Mouse (Mus musculus) testis, adult 10 weeks (tissue): ENCODE measurements around the gene Cnot8. TPM values are rescaled to one million over a fixed set of nuclear protein-coding genes. Genes with fewer than 3 reads are reported as not detected.

Source experiments
- polyA plus RNA-seq: library from polyadenylated mRNA; stranded (reverse); fragments of 350-450 nt; fragmentation: Illumina TruSeq; extraction: RNeasy Lipid Tissue Mini Kit (QIAGEN cat#74804); gene quantifications from one replicate; pipeline ENCODE4 v1.2.3, GENCODE M21; 2014; ENCODE audit warnings: low read depth, low replicate concordance

Gene Cnot8
- 13.3 TPM for polyA plus RNA-seq

DNA sequence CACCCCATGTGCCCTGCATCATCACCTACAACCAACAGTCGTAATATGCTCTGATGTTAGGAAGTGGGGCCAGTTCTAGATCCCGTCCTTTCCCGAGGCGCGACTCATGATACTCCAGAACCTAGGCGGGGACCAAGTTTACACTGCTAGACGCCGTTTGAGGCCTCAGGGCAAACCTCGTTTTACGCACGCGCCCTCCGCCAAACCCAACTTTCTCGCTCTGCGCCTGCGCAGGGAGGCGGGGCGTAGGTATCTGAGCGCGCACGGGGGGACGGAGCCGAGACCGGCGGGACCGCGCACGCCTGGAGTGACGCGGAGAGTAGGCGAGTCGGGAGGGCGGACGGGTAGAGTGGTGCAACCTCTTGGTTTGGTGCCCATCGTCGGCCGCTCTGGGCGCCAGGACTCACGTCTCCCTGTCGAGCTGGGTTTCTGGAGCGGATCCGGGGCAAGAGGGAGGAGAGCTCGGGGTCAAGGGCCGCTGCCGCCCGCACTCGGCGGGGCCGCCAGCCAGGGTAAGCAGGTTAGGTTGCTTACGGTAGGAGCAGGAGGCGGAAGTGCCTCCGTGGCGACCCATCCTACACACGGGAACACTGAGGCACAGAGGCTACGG is at the start of gene Cnot8:
TSS of gene Cnot8 (plus strand) at position 457 of the 610 bp plus-strand sequence.

DNA sequence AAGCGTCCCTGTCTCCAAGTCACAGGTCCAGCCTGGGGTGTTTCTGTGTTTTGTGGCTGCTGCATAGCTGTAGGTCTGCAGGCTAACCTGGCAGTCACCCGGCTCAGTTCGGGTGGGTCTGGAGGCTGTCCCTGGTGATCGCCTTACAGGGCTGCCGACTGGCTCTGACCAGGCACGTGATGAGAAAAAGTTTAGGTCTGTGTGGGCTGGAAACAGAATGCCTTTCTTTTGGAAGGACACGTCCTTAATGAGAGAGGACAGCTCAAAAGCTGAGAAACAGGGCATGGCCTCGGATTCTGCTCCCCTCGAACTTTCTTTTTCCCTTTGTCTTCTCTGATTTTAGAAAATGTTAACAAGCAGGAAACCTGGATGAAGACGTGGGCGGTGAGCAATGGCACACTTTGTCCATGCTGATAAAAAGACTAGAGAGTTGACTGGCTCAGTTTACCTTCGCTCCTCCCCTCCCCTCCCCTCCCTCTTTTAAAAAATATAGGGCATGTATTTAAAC is 10.9 kb upstream of the Cnot8 start, which contains the start of gene Gm12248:
TSS of gene Gm12248 (minus strand) at position 114 of the 508 bp plus-strand sequence.

Other genes starting within 250 kb of the Cnot8 start
- 77.2 TPM for gene Larp1, start 95.1 kb upstream of the Cnot8 start, polyA plus RNA-seq
- gene Gm12248, start 11.0 kb upstream of the Cnot8 start, polyA plus RNA-seq = not detected
- gene Gemin5, start 64.4 kb downstream of the Cnot8 start, polyA plus RNA-seq = 18.3 TPM
- gene Mrpl22, start 67.5 kb downstream of the Cnot8 start, polyA plus RNA-seq = 49.8 TPM
- gene Igtp, start 95.4 kb downstream of the Cnot8 start, polyA plus RNA-seq = 1.3 TPM
- gene Irgm2, start 95.5 kb downstream of the Cnot8 start, polyA plus RNA-seq = 1.9 TPM
- 0.41 TPM for gene 4930438A08Rik, start 170.6 kb downstream of the Cnot8 start, polyA plus RNA-seq
- 0.83 TPM for gene Zfp692, start 202.9 kb downstream of the Cnot8 start, polyA plus RNA-seq
- 116 TPM for gene Zfp672, start 226.2 kb downstream of the Cnot8 start, polyA plus RNA-seq
- gene Sh3bp5l, start 226.6 kb downstream of the Cnot8 start, polyA plus RNA-seq = 0.55 TPM